Mouse (Mus musculus) stomach, embryonic 14.5 days (tissue): Measurements from ENCODE around the gene Zswim8. TPM values are rescaled to one million over a fixed set of nuclear protein-coding genes. Genes with fewer than 3 reads are reported as not detected.

Experiments
- ATAC-seq: fragments of 200-750 bp; cut with Nextera tagmentation; 2 replicates; pipeline ENCODE4 v1.8.0; 2017; ENCODE audit warnings: low read depth, moderate TSS enrichment; ENCODE audit not compliant: insufficient number of reproducible peaks, insufficient read depth, low FRiP score
- H3K27ac ChIP-seq: fragments of 300-500 bp; sonication (generic); 2 replicates; pipeline ENCODE4 v1.5.1; 2014; ENCODE audit warnings: mild to moderate bottlenecking, low read length, moderate library complexity, mixed read lengths
- H3K27me3 ChIP-seq: fragments of 300-500 bp; sonication (generic); 2 replicates; pipeline ENCODE4 v1.6.1; 2014; ENCODE audit warnings: low read length, control low read depth, mixed read lengths; ENCODE audit not compliant: control insufficient read depth, insufficient read depth
- H3K36me3 ChIP-seq: fragments of 300-500 bp; sonication (generic); 2 replicates; pipeline ENCODE4 v1.6.1; 2014; ENCODE audit warnings: mild to moderate bottlenecking, control low read depth, low read length, moderate library complexity, mixed read lengths; ENCODE audit not compliant: control insufficient read depth, insufficient read depth
- H3K4me1 ChIP-seq: fragments of 300-500 bp; sonication (generic); 2 replicates; pipeline ENCODE4 v1.6.1; 2014; ENCODE audit warnings: low read length, control low read depth, mixed read lengths; ENCODE audit not compliant: control insufficient read depth, insufficient read depth
- H3K4me2 ChIP-seq: fragments of 300-500 bp; sonication (generic); replicated peaks from 2 replicates; pipeline ENCODE4 v1.6.1; 2014; ENCODE audit warnings: low read depth, low read length, control low read depth
- H3K4me3 ChIP-seq: fragments of 300-500 bp; sonication (generic); 2 replicates; pipeline ENCODE4 v1.5.1; 2014; ENCODE audit warnings: low read depth, low read length, control low read depth
- H3K9ac ChIP-seq: fragments of 300-500 bp; sonication (generic); replicated peaks from 2 replicates; pipeline ENCODE4 v1.6.1; 2014; ENCODE audit warnings: low read depth, mild to moderate bottlenecking, control low read depth, low read length, moderate library complexity, mixed read lengths
- H3K9me3 ChIP-seq: fragments of 300-500 bp; sonication (generic); 2 replicates; pipeline ENCODE4 v1.6.1; 2016; ENCODE audit warnings: low read depth, low read length, control low read depth; ENCODE audit not compliant: control insufficient read depth
- WGBS: fragments of 180-500 bp; shearing (Covaris S2); extraction: QIAGEN DNeasy Blood & Tissue Kit; methylation state at CpG from one replicate; pipeline ENCODE4 v1.1.7; 2014; 5-methylcytosine and 5-hydroxymethylcytosine counted together
- polyA plus RNA-seq: library from polyadenylated mRNA; unstranded; fragments of >200 nt; fragmentation: Nextera tagmentation; extraction: Ambion mirVana; gene quantifications from 2 replicates; pipeline ENCODE4 v1.2.1, GENCODE M21; 2014

Zswim8 gene
- polyA plus RNA-seq, 1 experiment from 2014 or later = 38.6 TPM

GRCm38 (mm10) chr14:20681742-20682141 lies 25.6 kb upstream of the Zswim8 start:
- WGBS = 77% methylated on average over 2 of the region's 2 CpGs
- Histone ChIP-seq H3K4me2 (no peak overlapping the region), H3K27me3 (no peaks in the 10 kb centered on the region), H3K9ac (no peak overlapping the region), H3K4me1 (no peaks in the 10 kb centered on the region), H3K36me3 (peaks cover 94% of the 10 kb centered on the region), H3K9me3 (no peaks in the 10 kb centered on the region), H3K27ac (no peak overlapping the region), H3K4me3 (no peak overlapping the region)
- ATAC-seq = no peak

DNA sequence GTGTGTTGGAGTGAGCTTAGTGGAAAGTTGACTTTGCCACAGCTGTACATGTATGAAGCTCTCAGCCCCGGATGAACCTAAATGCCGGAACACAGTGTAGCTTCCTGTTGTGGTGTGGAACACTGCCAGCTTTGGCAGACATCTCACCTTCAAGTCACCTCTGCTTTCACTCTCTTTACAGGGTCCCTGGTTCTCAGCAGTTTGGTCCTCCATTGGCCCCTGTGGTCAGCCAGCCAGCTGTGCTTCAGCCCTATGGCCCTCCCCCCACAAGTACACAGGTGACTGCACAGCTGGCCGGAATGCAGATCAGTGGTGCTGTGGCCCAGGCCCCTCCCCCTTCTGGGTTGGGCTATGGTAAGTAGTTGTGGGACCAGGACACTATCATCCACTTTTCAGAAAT lies 24.9 kb upstream of the Zswim8 start:
- no peak overlapping the region for H3K27ac ChIP-seq
- no peaks in the 10 kb centered on the region for H3K4me1 ChIP-seq
- H3K36me3 ChIP-seq = peaks cover 96% of the 10 kb centered on the region
- ATAC-seq = no peak
- H3K9me3 ChIP-seq = no peaks in the 10 kb centered on the region
- H3K27me3 ChIP-seq = no peaks in the 10 kb centered on the region
- 77% methylated on average over 3 of the region's 3 CpGs for WGBS
- H3K9ac ChIP-seq = no peak overlapping the region
- H3K4me3 ChIP-seq = no peak overlapping the region
- H3K4me2 ChIP-seq = no peak overlapping the region

DNA sequence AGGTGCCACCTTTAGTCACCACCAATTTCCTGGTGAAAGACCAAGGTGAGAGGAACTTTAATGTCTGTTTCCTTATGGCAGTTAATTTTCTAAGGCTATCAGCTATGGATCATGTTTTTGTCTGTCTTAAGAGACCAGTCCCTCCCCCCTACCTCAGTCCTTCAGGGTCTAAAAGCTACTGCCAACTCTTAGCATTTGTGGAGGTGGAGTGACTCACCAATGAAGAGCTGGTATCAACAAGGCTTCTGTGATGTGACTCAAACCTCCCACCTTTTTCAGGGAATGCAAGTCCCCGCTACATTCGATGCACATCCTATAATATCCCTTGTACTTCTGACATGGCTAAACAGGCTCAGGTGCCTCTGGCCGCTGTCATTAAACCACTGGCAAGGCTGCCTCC lies 20.8 kb upstream of the Zswim8 start:
- no peak overlapping the region for H3K9ac ChIP-seq
- H3K4me3 ChIP-seq = no peak overlapping the region
- H3K4me2 ChIP-seq = no peak overlapping the region
- H3K36me3 ChIP-seq = peaks cover 95% of the 10 kb centered on the region
- H3K4me1 ChIP-seq = no peaks in the 10 kb centered on the region
- H3K27ac ChIP-seq = no peak overlapping the region
- WGBS = 94% methylated on average over 3 of the region's 3 CpGs
- no peak for ATAC-seq
- H3K27me3 ChIP-seq = no peaks in the 10 kb centered on the region
- H3K9me3 ChIP-seq = no peaks in the 10 kb centered on the region

DNA sequence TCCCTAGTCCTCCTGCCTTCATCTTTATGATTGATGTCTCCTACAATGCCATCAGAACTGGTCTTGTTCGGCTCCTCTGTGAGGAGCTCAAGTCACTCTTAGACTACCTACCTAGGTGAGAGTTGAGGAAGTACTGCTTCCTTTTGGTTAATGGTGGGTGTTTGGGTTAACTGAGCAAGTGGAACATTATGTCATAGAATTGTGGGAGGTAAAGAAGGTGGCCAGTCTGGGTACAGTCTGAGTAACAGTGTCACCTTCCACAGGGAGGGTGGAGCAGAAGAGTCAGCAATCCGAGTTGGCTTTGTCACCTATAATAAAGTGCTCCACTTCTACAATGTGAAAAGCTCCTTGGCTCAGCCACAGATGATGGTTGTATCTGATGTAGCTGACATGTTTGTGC lies 18.3 kb upstream of the Zswim8 start:
- Histone ChIP-seq H3K4me3 (no peak overlapping the region), H3K27me3 (no peaks in the 10 kb centered on the region), H3K9ac (no peak overlapping the region), H3K4me2 (no peak overlapping the region), H3K4me1 (no peaks in the 10 kb centered on the region), H3K9me3 (no peaks in the 10 kb centered on the region), H3K36me3 (peaks cover 95% of the 10 kb centered on the region), H3K27ac (no peak overlapping the region)
- ATAC-seq = no peak
- WGBS = 77% methylated on average over 2 of the region's 2 CpGs

DNA sequence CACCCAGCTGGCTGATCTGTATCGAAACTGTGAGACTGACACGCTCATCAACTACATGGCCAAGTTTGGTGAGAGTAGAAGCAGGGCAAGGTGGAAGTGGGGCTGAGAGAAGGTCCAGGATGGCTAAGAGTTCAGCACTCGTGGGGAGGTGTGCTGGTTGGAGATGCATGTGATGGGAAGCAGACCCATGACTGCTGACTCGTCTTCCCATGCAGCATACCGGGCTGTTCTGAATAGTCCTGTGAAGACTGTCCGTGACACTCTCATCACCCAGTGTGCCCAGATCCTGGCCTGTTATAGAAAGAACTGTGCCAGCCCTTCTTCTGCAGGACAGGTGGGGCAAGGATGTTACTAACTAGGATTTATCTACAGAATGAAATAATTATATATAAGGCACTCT lies 15.6 kb upstream of the Zswim8 start:
- no peak overlapping the region for H3K9ac ChIP-seq
- H3K36me3 ChIP-seq = peaks cover 74% of the 10 kb centered on the region
- H3K9me3 ChIP-seq = no peaks in the 10 kb centered on the region
- no peak for ATAC-seq
- H3K27me3 ChIP-seq = no peaks in the 10 kb centered on the region
- H3K4me1 ChIP-seq = peaks cover 10% of the 10 kb centered on the region
- H3K27ac ChIP-seq = no peak overlapping the region
- WGBS = 92% methylated on average over 6 of the region's 6 CpGs
- H3K4me2 ChIP-seq = no peak overlapping the region
- no peak overlapping the region for H3K4me3 ChIP-seq

DNA sequence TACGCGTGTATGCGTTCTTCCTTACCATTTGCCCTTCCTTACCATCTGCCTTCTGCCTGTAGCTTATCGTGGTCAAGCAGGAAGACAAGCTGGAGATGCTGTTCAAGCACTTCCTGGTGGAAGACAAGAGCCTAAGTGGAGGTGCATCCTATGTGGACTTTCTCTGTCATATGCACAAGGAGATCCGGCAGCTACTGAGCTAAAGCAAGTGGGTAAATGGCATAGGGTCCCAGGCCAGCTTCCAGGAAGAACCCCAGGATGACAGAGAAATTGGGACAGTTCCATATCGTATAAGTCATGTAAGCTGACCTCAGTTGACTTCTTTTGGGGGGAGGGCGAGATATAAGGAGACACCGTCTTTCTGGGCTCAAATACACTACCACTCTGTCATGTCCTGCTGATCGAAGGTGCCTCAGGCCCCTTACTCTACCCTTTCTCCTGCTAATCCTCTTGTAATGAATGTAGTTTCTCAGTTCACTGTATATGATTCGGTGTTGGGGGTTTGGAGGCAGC lies 13.7 kb upstream of the Zswim8 start:
- H3K4me2 ChIP-seq = no peak overlapping the region
- H3K4me1 ChIP-seq = peaks cover 23% of the 10 kb centered on the region
- no peak overlapping the region for H3K27ac ChIP-seq
- no peaks in the 10 kb centered on the region for H3K9me3 ChIP-seq
- H3K36me3 ChIP-seq = peaks cover 60% of the 10 kb centered on the region
- no peaks in the 10 kb centered on the region for H3K27me3 ChIP-seq
- H3K9ac ChIP-seq = no peak overlapping the region
- 91% methylated on average over 10 of the region's 10 CpGs for WGBS
- no peak overlapping the region for H3K4me3 ChIP-seq
- ATAC-seq = no peak

- Histone ChIP-seq H3K27me3 (no peaks in the 10 kb centered on the region), H3K36me3 (peaks cover 53% of the 10 kb centered on the region), H3K9me3 (no peaks in the 10 kb centered on the region), H3K4me1 (peaks cover 23% of the 10 kb centered on the region), H3K4me2 (peak overlapping the region; percentile 78), H3K27ac (peak overlapping the region; percentile 98), H3K9ac (peak overlapping the region; percentile 82), H3K4me3 (peak overlapping the region; percentile 82)
- 40% methylated on average over 13 of the region's 13 CpGs for WGBS
- peak; percentile 14; the same call in 1 of the 2 replicates for ATAC-seq
Measured at GRCm38 (mm10) chr14:20694185-20694883, 13.0 kb upstream of the Zswim8 start.

- peak within 1 kb of the TSS; percentile 98 for H3K27ac ChIP-seq
- peaks cover 45% of the 10 kb centered on the region for H3K36me3 ChIP-seq
- peak; percentile 93 for ATAC-seq
- H3K9me3 ChIP-seq = no peaks in the 10 kb centered on the region
- peaks cover 24% of the 10 kb centered on the region for H3K4me1 ChIP-seq
- H3K4me2 ChIP-seq = peak within 1 kb of the TSS; percentile 78
- H3K4me3 ChIP-seq = peak within 1 kb of the TSS; percentile 82
- no peaks in the 10 kb centered on the region for H3K27me3 ChIP-seq
- H3K9ac ChIP-seq = peak within 1 kb of the TSS; percentile 82
- under 1% methylated on average over 111 of the region's 111 CpGs for WGBS
Measured at GRCm38 (mm10) chr14:20694884-20695760, 12.2 kb upstream of the Zswim8 start, which contains the start of gene Fut11. Gene Fut11, plus strand, starts transcription at chr14:20694968.
